Mouse (Mus musculus) embryonic facial prominence, embryonic 12.5 days (tissue): ENCODE results near the gene Scn5a. TPM values are rescaled to one million over a fixed set of nuclear protein-coding genes. Genes with fewer than 3 reads are reported as not detected.

ENCODE experiments used
- ATAC-seq: fragments of 200-750 bp; cut with Nextera tagmentation; 2 replicates; pipeline ENCODE4 v1.8.0; 2017; ENCODE audit not compliant: insufficient number of reproducible peaks, insufficient read depth, low FRiP score, low TSS enrichment
- H3K27ac ChIP-seq: fragments of 300-500 bp; sonication (generic); 2 replicates; pipeline ENCODE4 v1.5.1; 2016; ENCODE audit warnings: mild to moderate bottlenecking
- H3K27me3 ChIP-seq: fragments of 300-500 bp; sonication (generic); 2 replicates; pipeline ENCODE4 v1.6.1; 2016; ENCODE audit warnings: mild to moderate bottlenecking, moderate library complexity
- H3K36me3 ChIP-seq: fragments of 300-500 bp; sonication (generic); 2 replicates; pipeline ENCODE4 v1.6.1; 2016; ENCODE audit warnings: mild to moderate bottlenecking
- H3K4me1 ChIP-seq: fragments of 300-500 bp; sonication (generic); 2 replicates; pipeline ENCODE4 v1.6.1; 2016
- H3K4me2 ChIP-seq: fragments of 300-500 bp; sonication (generic); replicated peaks from 2 replicates; pipeline ENCODE4 v1.6.1; 2016; ENCODE audit warnings: mild to moderate bottlenecking, moderate library complexity
- H3K4me3 ChIP-seq: fragments of 300-500 bp; sonication (generic); 2 replicates; pipeline ENCODE4 v1.5.1; 2016; ENCODE audit warnings: mild to moderate bottlenecking
- H3K9ac ChIP-seq: fragments of 300-500 bp; sonication (generic); 2 replicates; pipeline ENCODE4 v1.6.1; 2016; ENCODE audit warnings: mild to moderate bottlenecking, moderate library complexity
- H3K9me3 ChIP-seq: fragments of 300-500 bp; sonication (generic); 2 replicates; pipeline ENCODE4 v1.6.1; 2016; ENCODE audit warnings: mild to moderate bottlenecking, moderate library complexity
- WGBS: fragments of 180-500 bp; shearing (Covaris S2); methylation state at CpG from one replicate; pipeline ENCODE4 v1.1.7; 2016; 5-methylcytosine and 5-hydroxymethylcytosine counted together
- polyA plus RNA-seq: library from polyadenylated mRNA; unstranded; fragments of >200 nt; fragmentation: Nextera tagmentation; extraction: Ambion mirVana; gene quantifications from 2 replicates; pipeline ENCODE4 v1.2.1, GENCODE M21; 2016

The Scn5a gene
- polyA plus RNA-seq, 1 experiment from 2014 or later, result 1.0 TPM

- H3K4me1 ChIP-seq, result no peaks in the 10 kb centered on the region
- H3K27ac ChIP-seq, result no peak overlapping the region
- H3K4me2 ChIP-seq, result no peak overlapping the region
- H3K27me3 ChIP-seq, result peaks cover 10% of the 10 kb centered on the region
- H3K9me3 ChIP-seq, result no peaks in the 10 kb centered on the region
- H3K9ac ChIP-seq, result no peak overlapping the region
- WGBS, result 12% methylated on average over 10 of the region's 10 CpGs
- no peak overlapping the region for H3K4me3 ChIP-seq
- ATAC-seq, result no peak
- H3K36me3 ChIP-seq, result no peaks in the 10 kb centered on the region
Measured at GRCm38 (mm10) chr9:119531684-119532417, 47.0 kb downstream of the Scn5a start.

GRCm38 (mm10) chr9:119524511-119524910 is 54.3 kb downstream of the Scn5a start:
- Histone ChIP-seq H3K4me1 (no peaks in the 10 kb centered on the region), H3K27ac (no peak overlapping the region), H3K9ac (no peak overlapping the region), H3K9me3 (no peaks in the 10 kb centered on the region), H3K4me3 (no peak overlapping the region), H3K27me3 (no peaks in the 10 kb centered on the region), H3K36me3 (no peaks in the 10 kb centered on the region), H3K4me2 (no peak overlapping the region)
- ATAC-seq, result no peak
- WGBS, result 87% methylated on average over 6 of the region's 6 CpGs

GRCm38 (mm10) chr9:119523301-119523700 is 55.5 kb downstream of the Scn5a start:
- Histone ChIP-seq H3K9me3 (no peaks in the 10 kb centered on the region), H3K27me3 (0 out of 2 replicates have a peak, but pooled peaks cover under 1% of the 10 kb centered on the region), H3K9ac (no peak overlapping the region), H3K27ac (no peak overlapping the region), H3K36me3 (no peaks in the 10 kb centered on the region), H3K4me3 (no peak overlapping the region), H3K4me2 (no peak overlapping the region), H3K4me1 (no peaks in the 10 kb centered on the region)
- no peak for ATAC-seq
- WGBS, result 83% methylated on average over 8 of the region's 8 CpGs

GRCm38 (mm10) chr9:119519116-119519515 is 59.7 kb downstream of the Scn5a start:
- peaks cover 10% of the 10 kb centered on the region for H3K4me1 ChIP-seq
- no peaks in the 10 kb centered on the region for H3K36me3 ChIP-seq
- H3K4me3 ChIP-seq, result no peak overlapping the region
- 0 out of 2 replicates have a peak, but pooled peaks cover 16% of the 10 kb centered on the region for H3K27me3 ChIP-seq
- no peaks in the 10 kb centered on the region for H3K9me3 ChIP-seq
- H3K4me2 ChIP-seq, result no peak overlapping the region
- H3K27ac ChIP-seq, result no peak overlapping the region
- H3K9ac ChIP-seq, result no peak overlapping the region
- no peak for ATAC-seq
- 48% methylated on average over 23 of the region's 23 CpGs for WGBS

GRCm38 (mm10) chr9:119518177-119518576 is 60.6 kb downstream of the Scn5a start:
- Histone ChIP-seq H3K4me2 (no peak overlapping the region), H3K36me3 (no peaks in the 10 kb centered on the region), H3K9ac (no peak overlapping the region), H3K27me3 (0 out of 2 replicates have a peak, but pooled peaks cover 16% of the 10 kb centered on the region), H3K27ac (no peak overlapping the region), H3K4me3 (no peak overlapping the region), H3K9me3 (no peaks in the 10 kb centered on the region), H3K4me1 (peaks cover 10% of the 10 kb centered on the region)
- WGBS, result 69% methylated on average over 8 of the region's 8 CpGs
- no peak for ATAC-seq

- no peak overlapping the region for H3K4me2 ChIP-seq
- WGBS, result 45% methylated on average over 20 of the region's 20 CpGs
Measured at GRCm38 (mm10) chr9:119517467-119517866, 61.3 kb downstream of the Scn5a start.

DNA sequence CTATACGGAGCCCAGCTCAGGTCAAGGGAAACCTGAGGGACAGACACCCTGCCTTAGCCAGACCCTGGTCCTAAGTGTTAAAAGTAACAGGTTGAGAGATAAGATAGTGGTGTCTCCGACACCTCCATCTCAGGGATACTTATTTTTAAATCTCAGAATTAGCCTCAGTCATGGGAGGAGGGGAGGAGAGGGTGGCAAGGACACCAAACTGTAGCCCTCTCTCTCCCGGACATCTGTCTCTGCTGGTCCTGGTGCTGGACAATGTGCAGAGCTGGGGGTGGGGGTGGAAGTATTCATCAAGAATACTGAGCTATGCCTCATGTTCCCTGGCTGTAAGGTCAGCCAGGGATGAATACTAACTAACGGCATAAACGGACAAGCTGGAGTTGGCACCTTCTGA is 62.0 kb downstream of the Scn5a start:
- Histone ChIP-seq H3K4me3 (no peak overlapping the region), H3K36me3 (no peaks in the 10 kb centered on the region), H3K27me3 (0 out of 2 replicates have a peak, but pooled peaks cover 16% of the 10 kb centered on the region), H3K27ac (no peak overlapping the region), H3K4me2 (no peak overlapping the region), H3K9me3 (no peaks in the 10 kb centered on the region), H3K4me1 (peaks cover 10% of the 10 kb centered on the region), H3K9ac (no peak overlapping the region)
- 75% methylated on average over 5 of the region's 5 CpGs for WGBS
- no peak for ATAC-seq

More at GRCm38 (mm10) chr9:119517467-119517866, 61.3 kb downstream of the Scn5a start:
- no peak for ATAC-seq
- no peak overlapping the region for H3K4me3 ChIP-seq
- no peak overlapping the region for H3K9ac ChIP-seq
- H3K4me1 ChIP-seq, result peaks cover 10% of the 10 kb centered on the region
- H3K27ac ChIP-seq, result no peak overlapping the region
- 0 out of 2 replicates have a peak, but pooled peaks cover 16% of the 10 kb centered on the region for H3K27me3 ChIP-seq
- H3K36me3 ChIP-seq, result no peaks in the 10 kb centered on the region
- H3K9me3 ChIP-seq, result no peaks in the 10 kb centered on the region

DNA sequence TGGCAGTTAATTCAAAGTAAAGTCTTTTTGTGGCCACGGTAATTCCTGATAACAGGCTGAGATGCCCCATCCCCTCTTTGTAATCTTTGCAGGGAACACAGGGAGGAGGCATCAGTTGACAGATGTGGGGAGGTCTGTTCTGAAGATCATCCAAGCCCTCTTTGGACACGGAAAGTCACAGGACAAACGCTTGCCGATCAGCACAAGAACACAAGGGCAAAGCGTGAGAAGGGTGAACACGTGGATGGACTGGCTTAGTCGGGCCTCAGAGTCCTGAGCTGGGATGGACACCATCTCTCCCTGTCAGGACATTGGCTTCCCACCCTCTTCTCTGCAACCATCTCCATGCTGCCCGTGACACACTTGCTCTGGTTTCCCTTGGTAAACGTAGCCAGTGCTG is 63.4 kb downstream of the Scn5a start:
- Histone ChIP-seq H3K9ac (no peak overlapping the region), H3K4me3 (no peak overlapping the region), H3K36me3 (no peaks in the 10 kb centered on the region), H3K4me2 (no peak overlapping the region), H3K27ac (no peak overlapping the region), H3K4me1 (peaks cover 10% of the 10 kb centered on the region), H3K9me3 (no peaks in the 10 kb centered on the region), H3K27me3 (0 out of 2 replicates have a peak, but pooled peaks cover 16% of the 10 kb centered on the region)
- no peak for ATAC-seq
- 89% methylated on average over 9 of the region's 9 CpGs for WGBS

DNA sequence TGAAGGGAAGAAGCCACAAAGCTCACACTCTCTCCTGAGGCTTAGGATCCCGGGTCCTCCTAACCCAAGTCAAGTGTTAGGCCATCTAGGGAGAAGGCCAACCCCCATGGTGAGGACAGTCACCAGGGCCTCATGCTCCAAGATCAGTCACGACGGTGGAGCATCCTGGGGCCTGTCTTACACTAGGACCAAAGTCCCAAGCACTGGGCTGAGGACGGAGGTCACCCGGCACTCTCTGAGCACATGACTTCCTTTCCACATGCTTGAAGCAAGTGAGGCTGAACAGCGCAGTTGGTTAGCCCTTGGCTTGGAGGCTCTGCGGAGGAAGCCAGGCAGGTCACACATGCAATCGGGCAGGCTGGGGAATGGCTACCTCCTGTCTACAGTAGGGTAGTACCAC is 63.8 kb downstream of the Scn5a start:
- 79% methylated on average over 8 of the region's 8 CpGs for WGBS
- H3K9me3 ChIP-seq, result no peaks in the 10 kb centered on the region
- no peak overlapping the region for H3K9ac ChIP-seq
- peaks cover 10% of the 10 kb centered on the region for H3K4me1 ChIP-seq
- no peak overlapping the region for H3K4me3 ChIP-seq
- no peak for ATAC-seq
- H3K36me3 ChIP-seq, result no peaks in the 10 kb centered on the region
- H3K4me2 ChIP-seq, result no peak overlapping the region
- H3K27me3 ChIP-seq, result 0 out of 2 replicates have a peak, but pooled peaks cover 16% of the 10 kb centered on the region
- H3K27ac ChIP-seq, result no peak overlapping the region

- H3K4me1 ChIP-seq, result peaks cover 10% of the 10 kb centered on the region
- 0 out of 2 replicates have a peak, but pooled peaks cover 16% of the 10 kb centered on the region for H3K27me3 ChIP-seq
- ATAC-seq, result no peak
- H3K9me3 ChIP-seq, result no peaks in the 10 kb centered on the region
- H3K36me3 ChIP-seq, result no peaks in the 10 kb centered on the region
- H3K27ac ChIP-seq, result no peak overlapping the region
- 79% methylated on average over 8 of the region's 8 CpGs for WGBS
- H3K4me3 ChIP-seq, result no peak overlapping the region
- no peak overlapping the region for H3K9ac ChIP-seq
- H3K4me2 ChIP-seq, result no peak overlapping the region
Measured at GRCm38 (mm10) chr9:119513816-119514215, 65.0 kb downstream of the Scn5a start.

GRCm38 (mm10) chr9:119512993-119513392 is 65.8 kb downstream of the Scn5a start:
- no peaks in the 10 kb centered on the region for H3K36me3 ChIP-seq
- H3K4me2 ChIP-seq, result no peak overlapping the region
- H3K9ac ChIP-seq, result no peak overlapping the region
- no peak overlapping the region for H3K27ac ChIP-seq
- H3K4me3 ChIP-seq, result no peak overlapping the region
- 0 out of 2 replicates have a peak, but pooled peaks cover 12% of the 10 kb centered on the region for H3K27me3 ChIP-seq
- WGBS, result 87% methylated on average over 9 of the region's 9 CpGs
- no peaks in the 10 kb centered on the region for H3K9me3 ChIP-seq
- peaks cover 7% of the 10 kb centered on the region for H3K4me1 ChIP-seq
- no peak for ATAC-seq

DNA sequence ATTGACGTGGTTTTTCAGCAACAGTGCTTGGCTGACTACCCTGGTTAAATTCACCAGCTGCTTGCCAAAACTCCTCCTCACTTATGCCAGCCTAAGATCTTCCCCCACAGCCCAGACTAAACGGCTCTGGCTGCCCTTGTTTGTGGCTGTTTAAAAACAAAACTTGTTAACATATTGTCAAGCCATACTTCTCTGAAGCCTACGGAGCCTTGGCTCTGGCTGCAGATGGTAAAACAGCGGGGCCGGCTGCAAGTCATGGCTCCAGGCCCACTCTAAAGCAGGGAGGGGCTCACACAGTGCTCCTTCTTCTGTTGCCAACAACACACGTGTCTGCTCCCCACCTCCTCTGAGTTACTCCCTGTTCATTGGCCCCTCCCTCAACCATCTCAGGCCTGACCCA is 67.9 kb downstream of the Scn5a start:
- Histone ChIP-seq H3K36me3 (no peaks in the 10 kb centered on the region), H3K4me2 (no peak overlapping the region), H3K4me1 (no peaks in the 10 kb centered on the region), H3K9ac (no peak overlapping the region), H3K27me3 (no peaks in the 10 kb centered on the region), H3K4me3 (no peak overlapping the region), H3K27ac (no peak overlapping the region), H3K9me3 (0 out of 2 replicates have a peak, but pooled peaks cover 4% of the 10 kb centered on the region)
- no peak for ATAC-seq
- WGBS, result 62% methylated on average over 6 of the region's 6 CpGs
